Mouse (Mus musculus): ENCODE measurements around the gene Lbhd2.

Gene Lbhd2

DNA sequence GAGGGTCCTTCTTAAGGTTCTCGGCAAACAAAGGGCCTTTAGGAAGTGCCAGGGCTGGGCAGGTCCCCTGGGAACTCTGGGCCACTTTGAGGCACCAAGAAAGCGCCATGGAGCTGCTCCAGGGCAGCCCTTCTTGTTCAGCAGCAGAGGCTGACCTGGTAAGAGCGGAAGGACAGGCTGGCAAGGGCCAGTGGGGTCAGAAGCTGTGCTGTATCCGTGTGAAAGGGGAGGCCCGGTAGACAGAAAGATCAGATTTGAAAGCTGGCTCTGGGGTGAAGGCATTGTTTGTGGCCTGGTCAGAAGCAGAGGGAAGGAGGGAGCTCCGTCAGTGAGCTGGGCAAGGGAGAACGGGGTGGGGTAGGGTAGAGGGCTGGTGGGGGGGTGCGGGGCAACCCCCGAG, 40.7 kb downstream of the Lbhd2 start:
- DNase-seq (ENCODE audit: low read depth, low spot score): no peak

DNA sequence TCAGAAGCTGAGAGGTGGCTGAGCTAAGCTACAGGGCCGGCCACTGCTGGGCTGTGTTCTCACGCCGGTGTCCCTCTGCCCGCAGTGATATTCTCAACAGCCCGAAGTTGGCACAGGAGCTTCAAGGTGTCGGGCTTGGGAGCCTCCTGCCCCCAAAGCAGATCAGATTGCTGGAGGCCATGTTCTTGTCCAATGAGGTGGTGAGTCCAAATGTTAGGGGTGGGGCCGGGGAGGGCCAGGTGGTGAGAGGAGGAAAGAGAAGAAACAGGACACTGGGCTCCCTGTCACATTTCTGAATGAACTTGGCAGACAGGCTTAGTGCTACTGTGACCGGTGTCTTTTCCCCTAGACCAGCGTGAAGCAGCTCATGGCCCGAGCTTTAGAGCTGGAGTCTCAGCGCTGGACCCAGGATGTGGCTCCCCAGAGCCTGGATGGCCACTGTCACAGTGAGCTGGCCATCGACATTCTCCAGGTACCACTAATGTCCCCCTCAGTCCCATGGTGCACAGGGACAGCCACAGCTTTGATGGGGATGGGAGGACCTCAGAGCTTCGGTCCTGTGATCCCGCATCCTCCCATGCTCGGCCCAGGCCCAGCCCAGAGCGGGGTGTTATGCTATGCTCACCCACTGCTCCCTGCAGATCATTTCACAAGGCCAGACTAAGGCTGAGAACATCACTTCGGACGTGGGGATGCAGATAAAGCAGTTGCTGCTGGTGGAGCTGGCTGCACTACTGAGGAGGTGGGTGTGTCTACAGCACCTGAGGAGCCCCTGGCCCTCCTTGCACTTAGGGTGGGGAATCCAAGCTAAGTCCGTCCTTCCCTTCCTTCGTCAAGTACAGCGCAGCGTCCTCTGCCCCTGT, 41.5 kb downstream of the Lbhd2 start:
- no peak for DNase-seq (ENCODE audit: low read depth, low spot score)

DNA sequence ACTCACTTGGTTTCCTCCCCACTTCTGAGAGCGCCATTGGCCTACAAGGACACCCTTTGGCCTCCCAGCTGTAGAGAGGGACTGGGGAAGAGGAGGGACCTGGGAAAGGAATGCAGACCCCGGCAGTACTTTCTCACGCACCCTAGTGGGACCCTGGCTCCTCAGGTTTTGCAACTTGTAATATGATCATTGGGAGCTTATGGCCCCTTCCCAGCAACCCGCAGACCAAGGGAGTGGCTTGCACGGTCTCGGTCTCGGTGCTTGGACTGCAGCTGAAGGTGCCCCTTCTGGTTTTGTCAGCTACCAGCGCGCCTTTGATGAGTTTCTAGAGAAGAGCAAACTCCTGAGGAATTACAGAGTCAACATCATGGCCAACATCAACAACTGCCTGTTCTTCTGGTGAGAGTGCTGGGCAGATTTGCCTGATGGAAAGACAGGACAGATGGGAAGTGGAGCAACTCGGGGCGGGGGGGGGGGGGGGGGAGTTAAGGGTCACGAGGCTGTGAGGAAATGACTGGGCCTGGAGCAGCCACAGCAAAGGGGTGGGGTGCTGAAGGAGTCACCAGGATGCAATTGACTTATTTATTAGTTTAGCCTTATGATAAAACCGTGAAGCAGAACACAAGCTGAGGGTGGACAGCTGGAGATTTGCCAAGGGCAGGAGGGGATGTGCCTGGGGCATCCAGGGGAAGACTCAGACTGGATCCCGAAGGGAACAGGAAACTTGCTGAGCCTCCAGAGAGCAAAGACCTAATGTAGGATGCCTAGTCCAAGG, 42.5 kb downstream of the Lbhd2 start:
- DNase-seq (ENCODE audit: low read depth, low spot score): peak; percentile 72

DNA sequence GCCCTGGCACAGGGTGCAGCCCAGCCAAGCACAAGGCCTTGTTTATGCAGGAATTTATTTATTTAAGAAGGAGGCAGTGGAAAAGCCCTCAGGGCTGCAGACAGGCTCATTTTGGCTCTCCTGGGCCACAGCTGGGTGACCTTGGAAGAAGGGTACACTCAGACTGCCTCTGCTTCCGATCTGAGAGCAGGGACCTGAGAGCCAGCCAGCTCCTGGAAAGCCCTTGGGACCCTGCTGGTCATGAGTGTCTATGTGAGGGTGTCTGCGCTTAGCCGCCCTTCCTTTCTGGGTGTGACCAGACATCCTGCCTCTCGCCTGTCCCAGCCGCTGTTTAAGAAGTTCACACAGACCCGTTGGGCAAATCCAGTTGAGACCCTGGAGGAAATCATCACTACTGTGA, 43.8 kb downstream of the Lbhd2 start:
- DNase-seq (ENCODE audit: low read depth, low spot score): peak; percentile 53

DNA sequence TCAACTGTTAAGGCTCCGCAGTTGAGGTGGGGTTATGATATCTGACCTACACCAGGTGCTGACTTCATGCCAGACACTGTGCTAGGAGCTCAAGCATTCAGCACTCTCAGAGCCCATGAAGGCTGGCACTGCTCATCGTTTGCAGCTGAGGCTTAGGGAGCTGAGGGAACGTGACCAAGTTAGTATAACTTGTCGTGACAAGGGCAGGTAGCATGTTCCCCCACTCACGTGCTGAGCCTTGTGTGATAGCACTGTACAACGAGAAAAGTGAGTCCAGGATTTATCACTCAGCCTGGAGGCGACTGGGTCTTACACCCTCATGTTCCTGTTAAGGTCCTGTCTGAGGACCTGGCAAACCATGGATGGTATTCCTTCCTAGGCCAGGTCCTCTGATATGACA, 45.0 kb downstream of the Lbhd2 start:
- no peak for DNase-seq (ENCODE audit: low read depth, low spot score)

DNA sequence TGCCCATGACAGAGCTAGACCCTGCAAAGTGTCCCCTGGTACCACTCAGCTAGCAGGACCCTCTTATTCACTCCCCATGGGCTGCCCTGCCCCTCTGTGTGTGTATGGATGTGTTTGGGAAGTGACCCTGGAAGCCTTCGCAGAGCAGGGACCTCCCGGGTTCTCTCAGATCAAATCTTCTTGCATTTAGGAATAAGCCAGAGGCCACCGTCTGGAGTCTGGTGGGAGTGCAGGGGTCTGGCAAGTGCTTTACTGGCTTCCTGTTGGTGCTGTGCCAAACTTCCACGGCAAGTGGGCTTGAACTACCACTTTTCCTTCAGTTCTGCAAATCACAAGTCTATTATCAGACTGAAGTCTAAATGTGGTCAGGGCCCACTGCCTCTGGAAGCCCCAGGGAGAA, 47.4 kb downstream of the Lbhd2 start:
- no peak for DNase-seq (ENCODE audit: low read depth, low spot score)

DNA sequence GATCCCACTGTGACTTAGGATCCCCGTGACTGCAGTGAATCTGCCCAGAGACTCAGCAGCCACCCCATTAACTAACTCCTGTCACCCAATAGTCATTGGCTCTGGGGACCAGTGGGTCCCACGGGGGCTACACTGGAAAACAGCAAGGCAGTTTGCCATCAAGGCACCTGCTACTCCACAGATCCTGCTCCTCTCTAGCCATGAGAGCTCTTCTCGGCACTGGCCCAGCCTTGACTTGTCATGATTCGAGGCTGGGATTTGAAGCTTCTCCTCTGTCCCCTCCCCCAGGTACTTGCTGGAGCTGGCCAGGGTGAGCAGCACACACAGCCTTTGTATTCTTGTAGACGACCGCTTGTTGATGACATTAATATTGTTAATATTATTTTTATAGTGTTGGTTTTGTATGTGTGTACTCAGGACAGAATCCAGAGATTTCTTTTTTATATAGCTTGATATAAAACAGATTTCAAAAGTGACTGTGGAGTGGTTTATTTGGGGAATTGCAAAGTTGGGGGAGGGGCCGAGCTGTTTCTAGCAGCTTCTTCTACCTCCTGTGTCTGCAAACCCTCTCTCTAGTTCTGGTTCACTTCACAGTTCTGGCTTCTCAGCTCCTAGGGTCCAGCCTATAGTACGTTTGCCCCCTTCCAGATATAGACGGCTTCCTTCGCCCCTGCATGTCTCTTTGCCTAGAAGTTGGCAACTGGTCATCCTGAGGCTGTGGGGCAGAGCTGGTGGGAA, 48.1 kb downstream of the Lbhd2 start:
- DNase-seq (ENCODE audit: low read depth, low spot score): peak; percentile 51

DNA sequence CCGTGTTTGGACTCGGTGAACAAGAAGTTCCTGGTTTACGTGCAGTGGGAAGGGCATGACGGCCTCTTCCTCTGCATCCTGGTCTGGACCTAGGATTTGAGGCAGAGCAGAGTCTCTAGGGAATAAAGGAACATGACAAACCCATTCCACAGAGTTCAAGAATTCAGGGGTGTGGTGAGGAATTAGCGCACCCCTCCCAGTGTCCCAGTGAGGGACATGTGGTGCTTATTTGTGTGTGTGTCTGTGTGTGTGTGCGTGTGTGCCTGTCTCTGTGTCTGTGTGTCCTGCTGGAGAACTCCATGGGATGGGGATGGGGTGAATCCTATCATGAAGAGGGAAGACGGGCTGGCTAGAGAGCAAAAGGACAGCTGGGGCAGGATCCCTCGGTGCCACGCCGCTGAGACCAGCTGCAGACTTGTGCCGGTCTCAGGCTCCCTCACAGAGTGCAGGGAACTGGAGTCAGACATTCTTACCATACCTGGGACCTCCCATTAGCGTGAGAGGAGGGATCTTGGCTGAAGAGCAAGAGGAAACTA, 48.8 kb downstream of the Lbhd2 start:
- DNase-seq (ENCODE audit: low read depth, low spot score): peak; percentile 83

DNA sequence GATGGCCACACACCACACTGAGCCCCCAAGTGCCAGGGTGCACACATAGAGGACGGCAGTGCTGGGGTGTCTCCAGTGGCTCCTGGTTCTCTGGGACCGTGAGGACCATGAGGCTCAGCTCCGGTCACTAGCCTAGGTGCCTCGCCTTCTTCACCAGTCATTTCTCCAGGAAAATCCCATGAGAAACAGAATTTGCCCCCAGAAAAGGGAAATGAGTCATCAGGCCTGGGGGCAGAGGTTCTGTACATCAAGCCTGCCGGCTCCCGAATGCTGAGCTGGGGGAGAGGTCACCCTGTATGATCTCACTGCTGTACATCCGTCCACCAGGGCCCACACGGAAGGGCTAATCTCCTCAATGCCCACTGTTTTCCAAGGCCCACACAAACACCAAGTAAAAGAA, 49.3 kb downstream of the Lbhd2 start:
- DNase-seq (ENCODE audit: low read depth, low spot score): peak; percentile 82

DNA sequence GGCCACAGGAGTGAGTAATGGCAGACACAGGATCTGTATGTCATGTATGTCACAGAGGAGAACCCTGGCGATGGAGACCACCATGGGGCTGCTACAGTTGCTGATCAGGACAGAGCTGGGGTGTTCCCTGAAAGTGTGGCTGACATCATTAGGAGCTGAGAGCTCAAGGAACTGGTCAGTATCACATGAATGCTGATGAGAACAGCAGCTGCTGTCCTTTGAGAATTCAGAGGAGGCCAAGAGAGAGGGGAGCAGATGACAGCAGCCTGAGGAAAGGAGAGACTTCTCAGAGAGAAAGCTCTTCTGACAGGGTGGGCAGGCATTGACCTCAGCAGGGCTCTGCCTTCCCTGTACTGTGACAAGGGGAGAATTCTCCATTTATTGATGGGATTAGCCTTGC, 51.1 kb downstream of the Lbhd2 start:
- DNase-seq (ENCODE audit: low read depth, low spot score): no peak

Data from 3T3-L1 (cell line).